In the genomic region with DNA sequence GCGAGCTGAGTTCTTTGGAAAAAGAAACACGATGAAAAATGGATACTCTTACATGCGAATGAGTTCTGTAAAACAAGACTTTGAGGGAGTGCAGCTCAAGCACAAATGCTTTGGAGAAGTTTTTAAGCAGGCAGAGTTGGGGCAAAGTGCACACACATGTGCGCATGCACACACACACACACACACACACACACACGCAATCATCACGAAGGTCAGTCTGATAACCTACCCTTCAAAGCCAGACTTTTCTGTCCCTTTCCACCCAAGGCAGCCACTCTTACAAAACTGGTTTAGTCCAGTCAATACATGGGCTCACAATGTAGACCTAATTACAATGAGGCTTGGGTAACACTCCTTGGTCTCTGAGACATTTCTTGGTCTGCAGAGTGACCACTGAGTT, we compare ENCODE assay signal across 22 mouse cellular contexts. TPM values are rescaled to one million over a fixed set of nuclear protein-coding genes. Genes with fewer than 3 reads are reported as not detected.
DNase-seq lines count a peak whose midpoint lies in the region; ATAC-seq and TF ChIP-seq lines count a peak whose summit lies in the region.
"Had no signal": no experiment of that assay in that cellular context is flagged by ENCODE, and none has a peak within 500 bp of the region (broad histone marks: within the 10 kb centered on the region; RNA-seq: fewer than 3 reads in every experiment).

No protein-coding gene starts in this region.

- 43% methylated on average over 6 of the region's 6 CpGs for WGBS in liver, adult 2 months
- WGBS in liver, embryonic 11.5 days = 76% methylated on average over 6 of the region's 6 CpGs
- 61% methylated on average over 6 of the region's 6 CpGs for WGBS in liver, embryonic 16.5 days (ENCODE audit: insufficient replicate concordance)
- WGBS in liver, postnatal 0 days (ENCODE audit: insufficient replicate concordance) = 71% methylated on average over 6 of the region's 6 CpGs
- WGBS in liver, embryonic 12.5 days (ENCODE audit: insufficient replicate concordance) = 72% methylated on average over 6 of the region's 6 CpGs

- H3K9me3 ChIP-seq in liver, embryonic 11.5 days (ENCODE audit: control insufficient read depth, low read length) = no peaks in the 10 kb centered on the region
- H3K9me3 ChIP-seq in liver, embryonic 16.5 days (replicated peaks; ENCODE audit: control insufficient read depth, low read length) = no peaks in the 10 kb centered on the region
- H3K9me3 ChIP-seq in liver, postnatal 0 days (ENCODE audit: low read length) = no peaks in the 10 kb centered on the region
- H3K9me3 ChIP-seq in liver, embryonic 12.5 days (replicated peaks) = 0 out of 2 replicates have a peak, but pooled peaks cover 3% of the 10 kb centered on the region

- no peak overlapping the region for H3K4me3 ChIP-seq in liver, adult 2 months (ENCODE audit: insufficient read depth, low read depth, low read length)
- H3K4me3 ChIP-seq in liver, embryonic 11.5 days (ENCODE audit: low read depth, low read length) = no peak overlapping the region
- H3K4me3 ChIP-seq in liver, embryonic 16.5 days (ENCODE audit: low read depth, low read length) = no peak overlapping the region
- H3K4me3 ChIP-seq in liver, postnatal 0 days (ENCODE audit: low read depth, low read length) = no peak overlapping the region
- no peak overlapping the region for H3K4me3 ChIP-seq in liver, embryonic 12.5 days

- no peak for ATAC-seq in liver, embryonic 11.5 days (replicated peaks; ENCODE audit: low FRiP score)
- ATAC-seq in liver, embryonic 16.5 days (ENCODE audit: low read depth) = peak; percentile 48
- peak; percentile 57 for ATAC-seq in liver, postnatal 0 days
- no peak for ATAC-seq in liver, embryonic 12.5 days
- ATAC-seq: activated CD4-positive, CD25-positive, alpha-beta regulatory T cell, adult 4 months; CD4-positive, CD25-positive, alpha-beta regulatory T cell, adult 4 months; Patski had no signal

- H3K36me3 ChIP-seq in liver, adult 2 months (ENCODE audit: control insufficient read depth, insufficient read depth, low read length) = no peaks in the 10 kb centered on the region
- no peaks in the 10 kb centered on the region for H3K36me3 ChIP-seq in liver, embryonic 11.5 days (ENCODE audit: control insufficient read depth, insufficient read depth, low read length)
- no peaks in the 10 kb centered on the region for H3K36me3 ChIP-seq in liver, embryonic 16.5 days (ENCODE audit: control insufficient read depth, insufficient read depth)
- no peaks in the 10 kb centered on the region for H3K36me3 ChIP-seq in liver, postnatal 0 days (replicated peaks; ENCODE audit: insufficient read depth, low read length)
- no peaks in the 10 kb centered on the region for H3K36me3 ChIP-seq in liver, embryonic 12.5 days
- H3K36me3 ChIP-seq: G1E had no signal

- peak; percentile 84 for DNase-seq in liver, adult 2 months (ENCODE audit: extremely low read depth, low read depth, low spot score)
- no peak for DNase-seq in liver, embryonic 11.5 days (ENCODE audit: low spot score)
- no peak for DNase-seq in liver
- DNase-seq in liver, postnatal 0 days = peak; percentile 44
- DNase-seq: adrenal gland, adult 2 months; adrenal gland, adult 8-10 months; adrenal gland, postnatal 10 days; adrenal gland, postnatal 14 days; adrenal gland, postnatal 25 days; adrenal gland, postnatal 36 days; B cell, adult 2 months; cerebellum, adult 11 months; cerebellum, adult 11-12 months; cerebellum, adult 18-20 months had no signal

- no peak overlapping the region for H3K27ac ChIP-seq in liver, adult 2 months (replicated peaks; ENCODE audit: insufficient read depth, low read depth, low read length)
- H3K27ac ChIP-seq in liver, embryonic 11.5 days (ENCODE audit: low read depth, low read length) = no peak overlapping the region
- H3K27ac ChIP-seq in liver, embryonic 16.5 days (ENCODE audit: low read length) = no peak overlapping the region
- no peak overlapping the region for H3K27ac ChIP-seq in liver, postnatal 0 days (ENCODE audit: low read depth)
- no peak overlapping the region for H3K27ac ChIP-seq in liver, embryonic 12.5 days

- H3K27me3 ChIP-seq in liver, adult 2 months (ENCODE audit: control insufficient read depth, insufficient read depth, low read length) = no peaks in the 10 kb centered on the region
- no peaks in the 10 kb centered on the region for H3K27me3 ChIP-seq in liver, embryonic 11.5 days (replicated peaks; ENCODE audit: control insufficient read depth, insufficient read depth, low read length)
- H3K27me3 ChIP-seq in liver, embryonic 16.5 days (ENCODE audit: control insufficient read depth, insufficient read depth, low read depth, low read length) = no peaks in the 10 kb centered on the region
- no peaks in the 10 kb centered on the region for H3K27me3 ChIP-seq in liver, postnatal 0 days (ENCODE audit: insufficient read depth, low read length)
- H3K27me3 ChIP-seq in liver, embryonic 12.5 days (replicated peaks) = peaks cover 5% of the 10 kb centered on the region; the same call in 1 of the 2 replicates
- H3K27me3 ChIP-seq: CH12.LX, Patski had no signal

- no peak overlapping the region for H3K9ac ChIP-seq in liver, adult 2 months (ENCODE audit: low read depth, low read length)
- H3K9ac ChIP-seq in liver, embryonic 11.5 days (ENCODE audit: low read depth, low read length) = no peak overlapping the region
- no peak overlapping the region for H3K9ac ChIP-seq in liver, embryonic 16.5 days (ENCODE audit: low read depth, low read length)
- H3K9ac ChIP-seq in liver, postnatal 0 days (replicated peaks) = no peak overlapping the region
- H3K9ac ChIP-seq in liver, embryonic 12.5 days = no peak overlapping the region

- peaks cover 8% of the 10 kb centered on the region for H3K4me1 ChIP-seq in liver, adult 2 months (ENCODE audit: control insufficient read depth, insufficient read depth, low read length)
- peaks cover 3% of the 10 kb centered on the region; the same call in 1 of the 2 replicates for H3K4me1 ChIP-seq in liver, embryonic 11.5 days (replicated peaks; ENCODE audit: control insufficient read depth, insufficient read depth, low read length)
- H3K4me1 ChIP-seq in liver, embryonic 16.5 days (ENCODE audit: control insufficient read depth, low read depth, low read length) = no peaks in the 10 kb centered on the region; the same call in none of the 2 replicates
- no peaks in the 10 kb centered on the region for H3K4me1 ChIP-seq in liver, postnatal 0 days (ENCODE audit: insufficient read depth)
- H3K4me1 ChIP-seq in liver, embryonic 12.5 days = no peaks in the 10 kb centered on the region

- TF ChIP-seq POLR2A in liver, adult 2 months (IDR thresholded peaks at IDR 0.05; ENCODE audit: extremely low read depth, insufficient read depth, low read length) = no peak

- TF ChIP-seq EP300 in liver, postnatal 0 days (IDR thresholded peaks at IDR 0.05; ENCODE audit: low read depth) = no peak

- TF ChIP-seq CTCF in liver, adult 2 months (IDR thresholded peaks at IDR 0.05; ENCODE audit: low read depth, low read length) = no peak
- no peak for TF ChIP-seq CTCF in liver, postnatal 0 days (IDR thresholded peaks at IDR 0.05; ENCODE audit: low read depth)

- no peak overlapping the region for H3K4me2 ChIP-seq in liver, embryonic 11.5 days
- no peak overlapping the region for H3K4me2 ChIP-seq in liver, embryonic 16.5 days (ENCODE audit: low read depth, low read length)
- no peak overlapping the region for H3K4me2 ChIP-seq in liver, postnatal 0 days (ENCODE audit: low read depth, low read length)
- H3K4me2 ChIP-seq in liver, embryonic 12.5 days = no peak overlapping the region

- H3K79me2 ChIP-seq in liver, adult 2 months (ENCODE audit: control insufficient read depth, insufficient read depth, low read length) = no peaks in the 10 kb centered on the region

RNA-seq across cellular contexts. Expression of gene Pced1b, which starts 12.8 kb away (rescaled TPM):
- total RNA-seq in liver, adult 2 months (2014; rRNA removed) = 0.92 and 1.9 TPM in 2 replicates
- 4.1 and 5.6 TPM in 2 replicates for polyA plus RNA-seq in liver, adult 2 months (2012; rRNA removed)
- polyA plus RNA-seq in liver, embryonic 11.5 days (2014; fragmentation: Nextera tagmentation; extraction: Ambion mirVana) = 6.4 and 8.5 TPM in 2 replicates
- polyA plus RNA-seq in liver, embryonic 16.5 days (2015; fragmentation: Nextera tagmentation; extraction: Ambion mirVana) = 3.4 and 3.8 TPM in 2 replicates
- polyA plus RNA-seq in liver, postnatal 0 days (2015; fragmentation: Nextera tagmentation; extraction: Ambion mirVana) = 2.5 and 2.8 TPM in 2 replicates
- polyA plus RNA-seq in liver, embryonic 12.5 days (2016; fragmentation: Nextera tagmentation; extraction: Ambion mirVana) = 5.6 and 6.4 TPM in 2 replicates

RNA-seq across cellular contexts. Expression of gene Amigo2, which starts 13.0 kb away (rescaled TPM):
- 6.5 and 7.0 TPM in 2 replicates for total RNA-seq in liver, adult 2 months (2014; rRNA removed)
- polyA plus RNA-seq in liver, adult 2 months (2012; rRNA removed) = 0.76 and 1.4 TPM in 2 replicates
- polyA plus RNA-seq in liver, embryonic 11.5 days (2014; fragmentation: Nextera tagmentation; extraction: Ambion mirVana) = 1.9 and 3.2 TPM in 2 replicates
- polyA plus RNA-seq in liver, embryonic 16.5 days (2015; fragmentation: Nextera tagmentation; extraction: Ambion mirVana) = 0.98 and 1.1 TPM in 2 replicates
- polyA plus RNA-seq in liver, postnatal 0 days (2015; fragmentation: Nextera tagmentation; extraction: Ambion mirVana) = 2.9 and 3.0 TPM in 2 replicates
- polyA plus RNA-seq in liver, embryonic 12.5 days (2016; fragmentation: Nextera tagmentation; extraction: Ambion mirVana) = 1.4 and 1.7 TPM in 2 replicates
- total RNA-seq: MEL had no signal
- polyA plus RNA-seq: G1E had no signal

Comparison
In these comparisons a context has a peak if more than half of its experiments do, and no peak if none do; other contexts are left out.
1. DNase-seq: peak in liver, adult 2 months (single experiment) and liver, postnatal 0 days (single experiment); none in liver, embryonic 11.5 days (single experiment) and liver (single experiment).
2. ATAC-seq: peak in liver, embryonic 16.5 days (single experiment) and liver, postnatal 0 days (single experiment); none in liver, embryonic 11.5 days (single experiment) and liver, embryonic 12.5 days (single experiment).